Mouse (Mus musculus): ENCODE results near the gene Trim45. TPM values are rescaled to one million over a fixed set of nuclear protein-coding genes. Genes with fewer than 3 reads are reported as not detected.

The Trim45 gene
- polyA plus RNA-seq, 1 experiment from 2014 or later: 7.9 TPM

GRCm38 (mm10) chr3:100911026-100911425 is 11.0 kb upstream of the Trim45 start:
- DNase-seq (ENCODE audit: low spot score): no peak
- 85% methylated on average over 9 of the region's 9 CpGs for WGBS
- Histone ChIP-seq H3K4me3 (no peak overlapping the region), H3K4me1 (replicated peaks) (no peaks in the 10 kb centered on the region), H3K9me3 (no peaks in the 10 kb centered on the region), H3K36me3 (no peaks in the 10 kb centered on the region), H3K27me3 (ENCODE audit: insufficient read depth, poor library complexity, severe bottlenecking) (no peaks in the 10 kb centered on the region), H3K27ac (no peak overlapping the region)

- H3K27me3 ChIP-seq (ENCODE audit: insufficient read depth, poor library complexity, severe bottlenecking): no peaks in the 10 kb centered on the region
- H3K4me3 ChIP-seq: no peak overlapping the region
- H3K27ac ChIP-seq: no peak overlapping the region
- no peaks in the 10 kb centered on the region for H3K36me3 ChIP-seq
- no peak for DNase-seq (ENCODE audit: low spot score)
- no peaks in the 10 kb centered on the region for H3K4me1 ChIP-seq (replicated peaks)
- no peaks in the 10 kb centered on the region for H3K9me3 ChIP-seq
- 85% methylated on average over 7 of the region's 7 CpGs for WGBS
Measured at GRCm38 (mm10) chr3:100911498-100912213, 10.3 kb upstream of the Trim45 start.

GRCm38 (mm10) chr3:100916844-100917243 is 5.2 kb upstream of the Trim45 start:
- Histone ChIP-seq H3K27ac (no peak overlapping the region), H3K9me3 (no peaks in the 10 kb centered on the region), H3K27me3 (ENCODE audit: insufficient read depth, poor library complexity, severe bottlenecking) (no peaks in the 10 kb centered on the region), H3K4me1 (replicated peaks) (peaks cover 11% of the 10 kb centered on the region), H3K4me3 (no peak overlapping the region), H3K36me3 (no peaks in the 10 kb centered on the region)
- 25% methylated on average over 7 of the region's 7 CpGs for WGBS
- no peak for DNase-seq (ENCODE audit: low spot score)

- no peak for DNase-seq (ENCODE audit: low spot score)
- Histone ChIP-seq H3K4me3 (no peak overlapping the region), H3K9me3 (no peaks in the 10 kb centered on the region), H3K4me1 (replicated peaks) (peaks cover 39% of the 10 kb centered on the region), H3K36me3 (peaks cover 8% of the 10 kb centered on the region; the same call in 1 of the 2 replicates), H3K27me3 (ENCODE audit: insufficient read depth, poor library complexity, severe bottlenecking) (no peaks in the 10 kb centered on the region), H3K27ac (no peak overlapping the region)
- WGBS: 82% methylated on average over 9 of the region's 9 CpGs
Measured at GRCm38 (mm10) chr3:100920611-100921140, 1.3 kb upstream of the Trim45 start.

GRCm38 (mm10) chr3:100922506-100923375 is 739 bp downstream of the Trim45 start:
- peaks cover 13% of the 10 kb centered on the region for H3K36me3 ChIP-seq
- WGBS: 41% methylated on average over 28 of the region's 28 CpGs
- DNase-seq (ENCODE audit: low spot score): no peak
- H3K27ac ChIP-seq: peak overlapping the region; percentile 95
- no peaks in the 10 kb centered on the region for H3K27me3 ChIP-seq (ENCODE audit: insufficient read depth, poor library complexity, severe bottlenecking)
- H3K4me3 ChIP-seq: peak overlapping the region; percentile 72
- no peaks in the 10 kb centered on the region for H3K9me3 ChIP-seq
- peaks cover 49% of the 10 kb centered on the region for H3K4me1 ChIP-seq (replicated peaks)

- Histone ChIP-seq H3K27ac (no peak overlapping the region), H3K9me3 (no peaks in the 10 kb centered on the region), H3K4me3 (no peak overlapping the region), H3K27me3 (ENCODE audit: insufficient read depth, poor library complexity, severe bottlenecking) (no peaks in the 10 kb centered on the region), H3K4me1 (replicated peaks) (peaks cover 49% of the 10 kb centered on the region), H3K36me3 (peaks cover 28% of the 10 kb centered on the region)
- WGBS: 86% methylated on average over 6 of the region's 6 CpGs
- DNase-seq (ENCODE audit: low spot score): no peak
Measured at GRCm38 (mm10) chr3:100924065-100924732, 2.2 kb downstream of the Trim45 start.

- Histone ChIP-seq H3K4me3 (no peak overlapping the region), H3K27ac (no peak overlapping the region), H3K27me3 (ENCODE audit: insufficient read depth, poor library complexity, severe bottlenecking) (no peaks in the 10 kb centered on the region), H3K4me1 (replicated peaks) (peaks cover 49% of the 10 kb centered on the region), H3K9me3 (no peaks in the 10 kb centered on the region), H3K36me3 (peaks cover 38% of the 10 kb centered on the region)
- DNase-seq (ENCODE audit: low spot score): no peak
- WGBS: 85% methylated on average over 16 of the region's 16 CpGs
Measured at GRCm38 (mm10) chr3:100925176-100925575, 3.2 kb downstream of the Trim45 start.

GRCm38 (mm10) chr3:100931332-100932076 is 9.5 kb downstream of the Trim45 start:
- no peaks in the 10 kb centered on the region for H3K9me3 ChIP-seq
- H3K4me1 ChIP-seq (replicated peaks): peaks cover 7% of the 10 kb centered on the region; the same call in 1 of the 2 replicates
- H3K4me3 ChIP-seq: no peak overlapping the region
- 92% methylated on average over 23 of the region's 23 CpGs for WGBS
- H3K27ac ChIP-seq: no peak overlapping the region
- H3K36me3 ChIP-seq: peaks cover 88% of the 10 kb centered on the region
- no peak for DNase-seq (ENCODE audit: low spot score)
- no peaks in the 10 kb centered on the region for H3K27me3 ChIP-seq (ENCODE audit: insufficient read depth, poor library complexity, severe bottlenecking)

- WGBS: 73% methylated on average over 11 of the region's 11 CpGs
- Histone ChIP-seq H3K36me3 (peaks cover 93% of the 10 kb centered on the region), H3K4me3 (no peak overlapping the region), H3K27ac (no peak overlapping the region), H3K27me3 (ENCODE audit: insufficient read depth, poor library complexity, severe bottlenecking) (no peaks in the 10 kb centered on the region), H3K9me3 (no peaks in the 10 kb centered on the region), H3K4me1 (replicated peaks) (no peaks in the 10 kb centered on the region)
- peak; percentile 13 for DNase-seq (ENCODE audit: low spot score)
Measured at GRCm38 (mm10) chr3:100932077-100932944, 10.3 kb downstream of the Trim45 start.

GRCm38 (mm10) chr3:100935521-100935920 is 13.5 kb downstream of the Trim45 start:
- H3K27me3 ChIP-seq (ENCODE audit: insufficient read depth, poor library complexity, severe bottlenecking): no peaks in the 10 kb centered on the region
- no peak for DNase-seq (ENCODE audit: low spot score)
- H3K36me3 ChIP-seq: peaks cover 96% of the 10 kb centered on the region
- 94% methylated on average over 6 of the region's 6 CpGs for WGBS
- H3K4me1 ChIP-seq (replicated peaks): no peaks in the 10 kb centered on the region
- no peaks in the 10 kb centered on the region for H3K9me3 ChIP-seq
- H3K27ac ChIP-seq: no peak overlapping the region
- no peak overlapping the region for H3K4me3 ChIP-seq

GRCm38 (mm10) chr3:100936201-100936600 is 14.2 kb downstream of the Trim45 start:
- no peaks in the 10 kb centered on the region for H3K27me3 ChIP-seq (ENCODE audit: insufficient read depth, poor library complexity, severe bottlenecking)
- no peak overlapping the region for H3K4me3 ChIP-seq
- whole genome bisulfite sequencing: 96% methylated on average over 6 of the region's 6 CpGs
- no peaks in the 10 kb centered on the region for H3K9me3 ChIP-seq
- no peak for DNase-seq (ENCODE audit: low spot score)
- H3K27ac ChIP-seq: no peak overlapping the region
- H3K4me1 ChIP-seq (replicated peaks): no peaks in the 10 kb centered on the region
- peaks cover 97% of the 10 kb centered on the region for H3K36me3 ChIP-seq
